Mouse (Mus musculus): Measurements from ENCODE around the gene 9530053A07Rik. TPM values are rescaled to one million over a fixed set of nuclear protein-coding genes. Genes with fewer than 3 reads are reported as not detected.
"Not testable (repeated sequence)": the region's sequence is repeated elsewhere in the genome, so short reads cannot be mapped to it uniquely, and the experiment has no call there.

The 9530053A07Rik gene
- polyA plus RNA-seq, 1 experiment: 0.57 TPM

GRCm38 (mm10) chr7:28104670-28105069 is 24.6 kb upstream of the 9530053A07Rik start:
- TF ChIP-seq POLR2A (IDR thresholded peaks at IDR 0.05; ENCODE audit: low read depth, low read length): no peak
- no peak for TF ChIP-seq CTCF (IDR thresholded peaks at IDR 0.05; ENCODE audit: extremely low read depth, insufficient read length, insufficient replicate concordance, low read depth, low read length)
- 6% methylated on average over 23 of the region's 23 CpGs for WGBS
- Histone ChIP-seq H3K27ac (ENCODE audit: insufficient read depth, low read depth, low read length) (no peak overlapping the region), H3K4me3 (ENCODE audit: low read depth, low read length) (no peak overlapping the region), H3K36me3 (ENCODE audit: control insufficient read depth, insufficient read depth, low read length) (no peaks in the 10 kb centered on the region), H3K27me3 (ENCODE audit: control insufficient read depth, insufficient read depth, low read length) (no peaks in the 10 kb centered on the region), H3K4me1 (ENCODE audit: control insufficient read depth, insufficient read depth, insufficient read length, low read length) (peaks cover 2% of the 10 kb centered on the region; the same call in 1 of the 2 replicates)

- H3K27ac ChIP-seq (ENCODE audit: insufficient read depth, low read depth, low read length): no peak overlapping the region
- no peaks in the 10 kb centered on the region for H3K36me3 ChIP-seq (ENCODE audit: control insufficient read depth, insufficient read depth, low read length)
- no peak overlapping the region for H3K4me3 ChIP-seq (ENCODE audit: low read depth, low read length)
- H3K27me3 ChIP-seq (ENCODE audit: control insufficient read depth, insufficient read depth, low read length): no peaks in the 10 kb centered on the region
- peaks cover 2% of the 10 kb centered on the region; the same call in 1 of the 2 replicates for H3K4me1 ChIP-seq (ENCODE audit: control insufficient read depth, insufficient read depth, insufficient read length, low read length)
- WGBS: 96% methylated on average over 11 of the region's 11 CpGs
- TF ChIP-seq POLR2A (IDR thresholded peaks at IDR 0.05; ENCODE audit: low read depth, low read length) (no peak), CTCF (IDR thresholded peaks at IDR 0.05; ENCODE audit: extremely low read depth, insufficient read length, insufficient replicate concordance, low read depth, low read length) (no peak)
These were observed 23.0 kb upstream of the 9530053A07Rik start for GRCm38 (mm10) chr7:28106241-28106640.

GRCm38 (mm10) chr7:28114648-28115047 is 14.6 kb upstream of the 9530053A07Rik start:
- 54% methylated on average over 2 of the region's 2 CpGs for WGBS

GRCm38 (mm10) chr7:28137613-28138012 is 8.3 kb downstream of the 9530053A07Rik start:
- Histone ChIP-seq H3K27ac (ENCODE audit: insufficient read depth, low read depth, low read length) (no peak overlapping the region), H3K27me3 (ENCODE audit: control insufficient read depth, insufficient read depth, low read length) (no peaks in the 10 kb centered on the region), H3K4me1 (ENCODE audit: control insufficient read depth, insufficient read depth, insufficient read length, low read length) (no peaks in the 10 kb centered on the region), H3K4me3 (ENCODE audit: low read depth, low read length) (no peak overlapping the region), H3K36me3 (ENCODE audit: control insufficient read depth, insufficient read depth, low read length) (no peaks in the 10 kb centered on the region)
- no peak for TF ChIP-seq POLR2A (IDR thresholded peaks at IDR 0.05; ENCODE audit: low read depth, low read length)
- no peak for TF ChIP-seq CTCF (IDR thresholded peaks at IDR 0.05; ENCODE audit: extremely low read depth, insufficient read length, insufficient replicate concordance, low read depth, low read length)
- 47% methylated on average over 5 of the region's 5 CpGs for WGBS

More at GRCm38 (mm10) chr7:28114648-28115047, 14.6 kb upstream of the 9530053A07Rik start:
- Histone ChIP-seq H3K36me3 (ENCODE audit: control insufficient read depth, insufficient read depth, low read length) (no peaks in the 10 kb centered on the region), H3K4me1 (ENCODE audit: control insufficient read depth, insufficient read depth, insufficient read length, low read length) (no peaks in the 10 kb centered on the region), H3K27ac (ENCODE audit: insufficient read depth, low read depth, low read length) (no peak overlapping the region), H3K4me3 (ENCODE audit: low read depth, low read length) (no peak overlapping the region), H3K27me3 (ENCODE audit: control insufficient read depth, insufficient read depth, low read length) (no peaks in the 10 kb centered on the region)
- TF ChIP-seq CTCF (IDR thresholded peaks at IDR 0.05; ENCODE audit: extremely low read depth, insufficient read length, insufficient replicate concordance, low read depth, low read length) (no peak), POLR2A (IDR thresholded peaks at IDR 0.05; ENCODE audit: low read depth, low read length) (no peak)

GRCm38 (mm10) chr7:28148263-28148662 is 19.0 kb downstream of the 9530053A07Rik start:
- 10% methylated on average over 3 of the region's 3 CpGs for WGBS
- no peak overlapping the region for H3K4me3 ChIP-seq (ENCODE audit: low read depth, low read length)
- TF ChIP-seq POLR2A (IDR thresholded peaks at IDR 0.05; ENCODE audit: low read depth, low read length): no peak
- TF ChIP-seq CTCF (IDR thresholded peaks at IDR 0.05; ENCODE audit: extremely low read depth, insufficient read length, insufficient replicate concordance, low read depth, low read length): peak; percentile 88; the same call in 1 of the 2 replicates

GRCm38 (mm10) chr7:28149841-28150240 is 20.6 kb downstream of the 9530053A07Rik start:
- no peak for TF ChIP-seq POLR2A (IDR thresholded peaks at IDR 0.05; ENCODE audit: low read depth, low read length)
- TF ChIP-seq CTCF (IDR thresholded peaks at IDR 0.05; ENCODE audit: extremely low read depth, insufficient read length, insufficient replicate concordance, low read depth, low read length): no peak
- Histone ChIP-seq H3K4me1 (ENCODE audit: control insufficient read depth, insufficient read depth, insufficient read length, low read length) (no peaks in the 10 kb centered on the region), H3K27ac (ENCODE audit: insufficient read depth, low read depth, low read length) (no peak overlapping the region), H3K27me3 (ENCODE audit: control insufficient read depth, insufficient read depth, low read length) (no peaks in the 10 kb centered on the region), H3K36me3 (ENCODE audit: control insufficient read depth, insufficient read depth, low read length) (no peaks in the 10 kb centered on the region), H3K4me3 (ENCODE audit: low read depth, low read length) (no peak overlapping the region)
- WGBS: 71% methylated on average over 1 of the region's 1 CpGs

More at GRCm38 (mm10) chr7:28148263-28148662, 19.0 kb downstream of the 9530053A07Rik start:
- Histone ChIP-seq H3K36me3 (ENCODE audit: control insufficient read depth, insufficient read depth, low read length) (no peaks in the 10 kb centered on the region), H3K27ac (ENCODE audit: insufficient read depth, low read depth, low read length) (no peak overlapping the region), H3K27me3 (ENCODE audit: control insufficient read depth, insufficient read depth, low read length) (no peaks in the 10 kb centered on the region), H3K4me1 (ENCODE audit: control insufficient read depth, insufficient read depth, insufficient read length, low read length) (no peaks in the 10 kb centered on the region)

GRCm38 (mm10) chr7:28151584-28152221 is 22.4 kb downstream of the 9530053A07Rik start:
- Histone ChIP-seq H3K27me3 (ENCODE audit: control insufficient read depth, insufficient read depth, low read length) (no peaks in the 10 kb centered on the region), H3K36me3 (ENCODE audit: control insufficient read depth, insufficient read depth, low read length) (no peaks in the 10 kb centered on the region), H3K27ac (ENCODE audit: insufficient read depth, low read depth, low read length) (no peak overlapping the region), H3K4me1 (ENCODE audit: control insufficient read depth, insufficient read depth, insufficient read length, low read length) (no peaks in the 10 kb centered on the region), H3K4me3 (ENCODE audit: low read depth, low read length) (no peak overlapping the region)
- TF ChIP-seq POLR2A (IDR thresholded peaks at IDR 0.05; ENCODE audit: low read depth, low read length): no peak
- peak; percentile 51; the same call in 1 of the 2 replicates for TF ChIP-seq CTCF (IDR thresholded peaks at IDR 0.05; ENCODE audit: extremely low read depth, insufficient read length, insufficient replicate concordance, low read depth, low read length)
- WGBS: 18% methylated on average over 13 of the region's 13 CpGs

GRCm38 (mm10) chr7:28153595-28153994 is 24.3 kb downstream of the 9530053A07Rik start:
- not testable (repeated sequence) for H3K36me3 ChIP-seq (ENCODE audit: control insufficient read depth, insufficient read depth, low read length); H3K4me1 ChIP-seq (ENCODE audit: control insufficient read depth, insufficient read depth, insufficient read length, low read length); H3K4me3 ChIP-seq (ENCODE audit: low read depth, low read length); H3K27ac ChIP-seq (ENCODE audit: insufficient read depth, low read depth, low read length); H3K27me3 ChIP-seq (ENCODE audit: control insufficient read depth, insufficient read depth, low read length)
- 32% methylated on average over 5 of the region's 5 CpGs for WGBS

Measured in small intestine, adult 2 months (tissue).